Mouse (Mus musculus): ENCODE measurements around the gene Bach2. TPM values are rescaled to one million over a fixed set of nuclear protein-coding genes. Genes with fewer than 3 reads are reported as not detected.

Bach2 gene
- polyA plus RNA-seq, 1 experiment from 2014 or later = 1.1 TPM

GRCm38 (mm10) chr4:32530421-32530920 is 291.9 kb downstream of the Bach2 start:
- Histone ChIP-seq H3K4me3 (ENCODE audit: low read depth, low read length) (0 out of 2 replicates have a peak overlapping the region, but pooled peaks have one; percentile 7), H3K27me3 (replicated peaks; ENCODE audit: control insufficient read depth, insufficient read depth, low read length) (no peaks in the 10 kb centered on the region), H3K27ac (ENCODE audit: low read depth, low read length) (no peak overlapping the region), H3K36me3 (ENCODE audit: control insufficient read depth, insufficient read depth) (no peaks in the 10 kb centered on the region), H3K4me1 (replicated peaks; ENCODE audit: control insufficient read depth, insufficient read depth, low read length) (no peaks in the 10 kb centered on the region), H3K9me3 (ENCODE audit: control insufficient read depth) (no peaks in the 10 kb centered on the region), H3K4me2 (replicated peaks; ENCODE audit: low read depth) (peak overlapping the region; percentile 51; the same call in 1 of the 2 replicates), H3K9ac (ENCODE audit: low read depth, low read length) (no peak overlapping the region)
- ATAC-seq = no peak
- WGBS = 60% methylated on average over 9 of the region's 9 CpGs
- TF ChIP-seq CTCF (IDR thresholded peaks at IDR 0.05; ENCODE audit: low read depth) = no peak

GRCm38 (mm10) chr4:32530921-32531846 is 292.6 kb downstream of the Bach2 start:
- Histone ChIP-seq H3K36me3 (ENCODE audit: control insufficient read depth, insufficient read depth) (no peaks in the 10 kb centered on the region), H3K27me3 (replicated peaks; ENCODE audit: control insufficient read depth, insufficient read depth, low read length) (no peaks in the 10 kb centered on the region), H3K27ac (ENCODE audit: low read depth, low read length) (no peak overlapping the region), H3K9ac (ENCODE audit: low read depth, low read length) (no peak overlapping the region), H3K4me3 (ENCODE audit: low read depth, low read length) (peak overlapping the region; percentile 7), H3K4me2 (replicated peaks; ENCODE audit: low read depth) (peak overlapping the region; percentile 51), H3K4me1 (replicated peaks; ENCODE audit: control insufficient read depth, insufficient read depth, low read length) (no peaks in the 10 kb centered on the region), H3K9me3 (ENCODE audit: control insufficient read depth) (no peaks in the 10 kb centered on the region)
- no peak for TF ChIP-seq CTCF (IDR thresholded peaks at IDR 0.05; ENCODE audit: low read depth)
- 29% methylated on average over 28 of the region's 28 CpGs for WGBS
- ATAC-seq = no peak

- no peak overlapping the region for H3K4me3 ChIP-seq (ENCODE audit: low read depth, low read length)
- H3K4me1 ChIP-seq (replicated peaks; ENCODE audit: control insufficient read depth, insufficient read depth, low read length) = no peaks in the 10 kb centered on the region
- ATAC-seq = no peak
- no peak overlapping the region for H3K9ac ChIP-seq (ENCODE audit: low read depth, low read length)
- H3K27ac ChIP-seq (ENCODE audit: low read depth, low read length) = no peak overlapping the region
- no peaks in the 10 kb centered on the region for H3K27me3 ChIP-seq (replicated peaks; ENCODE audit: control insufficient read depth, insufficient read depth, low read length)
- TF ChIP-seq CTCF (IDR thresholded peaks at IDR 0.05; ENCODE audit: low read depth) = no peak
- H3K9me3 ChIP-seq (ENCODE audit: control insufficient read depth) = no peaks in the 10 kb centered on the region
- H3K36me3 ChIP-seq (ENCODE audit: control insufficient read depth, insufficient read depth) = no peaks in the 10 kb centered on the region
- no peak overlapping the region for H3K4me2 ChIP-seq (replicated peaks; ENCODE audit: low read depth)
- 67% methylated on average over 8 of the region's 8 CpGs for WGBS
These were observed 293.5 kb downstream of the Bach2 start for GRCm38 (mm10) chr4:32532079-32532478.

- H3K9ac ChIP-seq (ENCODE audit: low read depth, low read length) = no peak overlapping the region
- no peak overlapping the region for H3K27ac ChIP-seq (ENCODE audit: low read depth, low read length)
- no peak for TF ChIP-seq CTCF (IDR thresholded peaks at IDR 0.05; ENCODE audit: low read depth)
- H3K4me3 ChIP-seq (ENCODE audit: low read depth, low read length) = no peak overlapping the region
- no peaks in the 10 kb centered on the region for H3K9me3 ChIP-seq (ENCODE audit: control insufficient read depth)
- H3K27me3 ChIP-seq (replicated peaks; ENCODE audit: control insufficient read depth, insufficient read depth, low read length) = no peaks in the 10 kb centered on the region
- no peaks in the 10 kb centered on the region for H3K36me3 ChIP-seq (ENCODE audit: control insufficient read depth, insufficient read depth)
- WGBS = 72% methylated on average over 7 of the region's 7 CpGs
- ATAC-seq = no peak
- H3K4me2 ChIP-seq (replicated peaks; ENCODE audit: low read depth) = no peak overlapping the region
- H3K4me1 ChIP-seq (replicated peaks; ENCODE audit: control insufficient read depth, insufficient read depth, low read length) = no peaks in the 10 kb centered on the region
These were observed 295.1 kb downstream of the Bach2 start for GRCm38 (mm10) chr4:32533735-32534134.

GRCm38 (mm10) chr4:32535626-32536025 is 297.0 kb downstream of the Bach2 start:
- Histone ChIP-seq H3K27me3 (replicated peaks; ENCODE audit: control insufficient read depth, insufficient read depth, low read length) (no peaks in the 10 kb centered on the region), H3K4me1 (replicated peaks; ENCODE audit: control insufficient read depth, insufficient read depth, low read length) (no peaks in the 10 kb centered on the region), H3K36me3 (ENCODE audit: control insufficient read depth, insufficient read depth) (no peaks in the 10 kb centered on the region), H3K9me3 (ENCODE audit: control insufficient read depth) (no peaks in the 10 kb centered on the region), H3K9ac (ENCODE audit: low read depth, low read length) (no peak overlapping the region), H3K4me2 (replicated peaks; ENCODE audit: low read depth) (no peak overlapping the region), H3K27ac (ENCODE audit: low read depth, low read length) (no peak overlapping the region), H3K4me3 (ENCODE audit: low read depth, low read length) (no peak overlapping the region)
- ATAC-seq = no peak
- TF ChIP-seq CTCF (IDR thresholded peaks at IDR 0.05; ENCODE audit: low read depth) = no peak
- 83% methylated on average over 7 of the region's 7 CpGs for WGBS

DNA sequence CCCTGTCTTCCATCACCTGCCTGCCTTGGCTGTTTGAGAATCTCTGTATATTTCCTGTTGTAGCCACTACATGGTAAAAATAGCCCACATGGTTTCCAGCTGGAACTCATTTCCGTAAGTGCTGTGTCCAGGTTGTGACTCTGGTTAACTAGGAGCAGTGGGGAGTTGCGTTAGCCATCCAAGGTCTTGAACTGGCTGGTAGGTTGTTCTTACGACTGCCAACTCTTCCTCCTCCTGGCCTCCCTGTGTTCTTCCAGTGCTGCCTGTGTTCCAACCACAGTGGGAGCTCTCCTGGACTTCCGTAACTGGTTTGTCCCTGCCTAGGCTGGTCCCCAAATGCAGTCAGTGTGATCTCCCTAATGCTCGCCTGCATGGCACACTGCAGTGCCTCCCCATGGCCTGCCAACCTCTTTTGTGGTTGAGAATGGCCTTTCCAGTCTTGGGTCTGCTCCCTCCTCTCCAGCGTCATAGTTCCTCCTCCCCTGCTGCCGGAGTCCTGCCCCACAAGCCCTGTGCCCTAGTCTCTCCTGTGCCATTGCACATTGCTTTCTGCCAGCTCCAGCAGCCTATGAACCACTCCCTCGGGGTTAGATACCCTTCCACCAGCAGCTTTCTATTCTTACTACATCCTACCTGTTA is 298.4 kb downstream of the Bach2 start:
- Histone ChIP-seq H3K9ac (ENCODE audit: low read depth, low read length) (no peak overlapping the region), H3K4me2 (replicated peaks; ENCODE audit: low read depth) (no peak overlapping the region), H3K4me3 (ENCODE audit: low read depth, low read length) (no peak overlapping the region), H3K36me3 (ENCODE audit: control insufficient read depth, insufficient read depth) (no peaks in the 10 kb centered on the region), H3K9me3 (ENCODE audit: control insufficient read depth) (no peaks in the 10 kb centered on the region), H3K27me3 (replicated peaks; ENCODE audit: control insufficient read depth, insufficient read depth, low read length) (no peaks in the 10 kb centered on the region), H3K27ac (ENCODE audit: low read depth, low read length) (no peak overlapping the region), H3K4me1 (replicated peaks; ENCODE audit: control insufficient read depth, insufficient read depth, low read length) (no peaks in the 10 kb centered on the region)
- WGBS = 69% methylated on average over 8 of the region's 8 CpGs
- ATAC-seq = no peak
- TF ChIP-seq CTCF (IDR thresholded peaks at IDR 0.05; ENCODE audit: low read depth) = no peak
